Mouse (Mus musculus): ENCODE results near the gene Mdfic.

Mdfic gene

DNA sequence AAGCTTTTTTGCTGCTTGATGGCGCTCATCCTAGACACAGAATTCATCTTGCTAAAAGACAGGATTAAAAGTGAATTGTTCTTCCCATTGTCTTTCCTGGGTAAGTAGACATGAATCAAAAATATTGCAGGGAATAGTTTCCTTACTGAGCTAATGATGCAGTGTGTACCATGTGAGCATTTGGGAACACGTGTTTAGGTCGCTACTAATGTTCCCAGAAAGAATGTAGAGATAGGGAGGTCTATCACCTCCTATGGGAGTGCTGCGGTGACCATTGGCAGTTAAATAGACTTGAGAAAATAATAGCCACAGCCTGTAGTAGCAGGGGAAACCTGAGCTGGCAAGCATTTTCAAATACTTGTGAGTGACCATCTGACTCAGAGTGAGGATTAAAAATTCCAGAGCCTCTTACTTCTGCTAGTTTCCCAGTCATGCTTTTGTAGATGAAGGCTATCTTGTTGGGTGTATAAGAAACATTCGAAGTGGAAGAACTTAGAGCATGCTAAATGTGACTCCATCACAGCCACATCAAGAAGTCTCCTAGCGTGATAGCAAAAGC lies 22.2 kb downstream of the Mdfic start:
- DNase-seq, result no peak

DNA sequence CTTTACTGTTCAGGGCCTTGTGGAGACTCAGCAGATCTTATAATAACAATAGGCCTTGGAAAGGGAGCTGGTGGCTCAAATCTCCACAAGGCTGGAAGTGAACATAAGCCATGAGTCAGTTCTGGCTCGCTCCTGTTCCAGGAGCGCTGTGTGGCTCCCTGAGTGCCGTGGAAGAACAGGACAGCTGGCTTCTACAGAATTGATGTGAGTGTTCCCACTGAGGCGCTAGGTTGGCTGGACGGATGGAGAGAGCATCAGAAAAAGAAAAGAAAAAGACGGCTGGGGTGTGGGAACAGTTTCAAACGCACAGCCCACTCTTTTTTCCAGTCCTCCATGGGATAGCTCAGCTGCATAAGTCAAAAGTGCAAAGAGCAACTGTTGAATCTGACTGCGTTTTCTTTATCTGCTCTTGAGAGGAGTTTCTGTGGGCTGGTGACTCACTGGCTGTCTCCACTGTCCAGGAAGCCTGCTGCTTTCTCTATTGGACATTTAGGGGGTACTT lies 22.9 kb downstream of the Mdfic start:
- no peak for DNase-seq

DNA sequence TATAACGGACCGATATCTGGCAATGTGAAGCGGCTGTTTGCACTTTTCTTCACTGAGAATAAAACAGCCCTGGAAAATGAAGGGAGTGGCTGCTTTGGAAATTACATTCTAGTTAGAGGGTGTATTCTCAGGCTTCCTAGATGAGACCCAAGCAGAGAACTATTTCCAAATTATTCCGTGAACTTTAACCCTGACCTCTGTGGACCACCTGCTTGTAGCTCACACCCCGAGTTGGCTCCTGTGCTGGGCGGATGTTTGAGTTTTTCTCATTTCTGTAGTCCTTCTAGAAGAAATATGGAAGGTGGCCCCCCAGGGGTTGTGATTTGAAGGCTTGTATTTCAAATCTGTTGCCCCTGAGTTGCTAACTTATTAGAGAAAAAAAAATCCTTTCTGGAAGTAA lies 23.3 kb downstream of the Mdfic start:
- DNase-seq, result no peak

DNA sequence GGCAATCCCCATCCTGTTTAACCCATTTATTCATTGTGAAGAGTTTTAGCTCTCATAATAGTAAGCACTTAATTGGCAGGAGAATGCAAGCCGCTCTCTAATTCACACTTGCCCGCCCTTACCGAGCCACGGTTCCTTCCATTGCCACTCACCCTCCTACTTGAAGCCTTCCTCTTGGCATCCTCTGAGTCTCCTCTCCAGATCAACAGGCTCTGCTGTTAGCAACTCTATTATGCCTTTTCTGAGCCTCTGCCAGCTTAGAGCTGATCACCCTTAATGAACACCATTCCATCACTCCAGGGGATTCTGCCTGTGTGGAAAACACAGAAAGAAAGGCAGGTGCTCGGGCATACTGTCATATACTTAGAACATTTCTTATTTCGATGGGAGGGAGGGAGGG lies 24.9 kb downstream of the Mdfic start:
- peak; percentile 19 for DNase-seq

DNA sequence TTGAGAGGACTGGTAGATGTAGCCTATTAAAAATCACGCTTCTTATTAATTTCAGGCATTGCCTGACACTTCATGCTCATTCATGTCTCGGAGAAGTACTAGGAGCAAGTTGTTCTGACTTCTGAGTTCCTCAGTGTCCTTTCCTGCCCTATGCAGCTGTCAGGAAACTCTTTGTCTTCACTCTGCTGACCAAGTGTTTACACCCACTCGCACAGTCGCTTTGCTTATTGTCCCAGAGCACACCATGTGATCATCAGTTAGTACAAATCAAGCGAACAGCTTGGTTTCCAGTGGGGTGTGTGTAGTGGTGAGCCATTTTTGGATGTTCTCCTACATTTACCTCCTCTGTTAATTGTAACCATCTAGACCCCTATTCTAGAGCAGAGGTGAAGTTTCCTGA lies 25.4 kb downstream of the Mdfic start:
- no peak for DNase-seq

DNA sequence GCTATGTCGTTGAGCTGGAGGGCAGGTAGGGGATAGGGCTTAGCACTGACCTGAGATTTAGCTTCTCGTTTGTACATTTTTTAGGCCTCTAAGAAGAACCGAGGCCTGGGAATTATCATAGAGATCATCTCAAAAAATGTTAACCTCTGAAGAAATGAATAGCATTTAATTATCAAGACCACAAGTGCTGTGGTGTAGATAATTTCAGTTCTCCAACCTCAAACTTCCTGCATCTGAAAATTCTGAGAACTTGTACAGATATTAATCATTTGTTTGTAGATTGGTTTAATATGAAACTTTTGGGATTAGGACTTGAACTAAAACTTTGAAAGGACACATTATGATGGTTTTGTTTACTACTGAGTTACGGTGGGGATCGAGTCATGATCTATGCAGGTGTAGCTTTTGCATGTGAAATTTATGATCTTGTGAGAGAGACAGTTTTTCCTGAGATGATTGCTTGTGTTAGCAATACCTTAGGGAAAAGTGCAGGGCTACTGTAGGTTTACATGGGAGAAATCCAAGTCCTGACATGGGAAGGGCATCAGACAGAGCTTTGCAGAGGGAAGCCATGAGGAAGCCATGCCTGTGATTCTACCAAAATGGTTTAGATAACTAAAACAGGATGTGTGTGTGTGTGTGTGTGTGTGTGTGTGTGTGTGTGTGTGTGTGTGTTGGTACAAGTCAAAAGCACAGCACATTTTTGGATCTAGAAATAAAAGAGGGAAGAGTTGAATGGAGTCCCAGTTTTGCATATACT lies 27.1 kb downstream of the Mdfic start:
- no peak for DNase-seq

DNA sequence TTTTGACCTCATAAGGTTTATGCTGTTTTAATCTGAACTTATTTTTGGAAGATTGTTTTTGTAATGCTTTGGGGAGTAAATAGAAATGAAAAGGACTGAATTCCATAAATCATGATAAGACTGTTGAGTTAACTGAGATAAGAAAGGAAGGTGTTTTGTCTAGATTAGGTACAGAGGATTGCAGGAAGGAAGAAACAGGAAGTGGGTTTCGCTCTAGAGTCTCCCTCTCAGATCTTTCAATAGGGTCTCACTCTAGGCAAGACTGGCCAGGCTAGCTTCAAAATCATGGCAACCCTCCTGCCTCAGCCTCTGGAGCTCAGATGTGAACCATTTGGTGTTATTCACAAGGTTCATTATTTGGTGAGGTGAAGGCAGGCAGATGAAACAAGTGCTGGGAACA lies 27.8 kb downstream of the Mdfic start:
- DNase-seq, result no peak

DNA sequence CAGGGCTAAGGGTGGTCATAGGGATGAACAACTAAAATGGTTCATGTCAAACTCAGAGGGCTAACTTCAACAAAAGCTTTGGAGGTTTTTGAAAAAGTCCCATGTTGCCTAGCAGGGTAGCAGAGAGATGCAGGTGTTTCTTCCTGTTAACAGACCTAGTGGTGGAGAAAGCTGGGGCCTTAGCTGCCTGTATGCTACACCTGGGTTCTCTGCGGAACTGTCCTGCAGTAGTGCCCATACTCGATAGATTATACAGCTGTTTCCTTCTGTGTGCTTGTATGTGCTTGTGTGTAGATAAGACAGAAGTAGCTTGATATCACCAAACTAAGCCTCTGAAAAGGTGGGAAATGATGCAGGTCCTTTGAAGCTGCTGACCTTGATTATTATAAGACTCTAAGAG lies 28.5 kb downstream of the Mdfic start:
- DNase-seq, result no peak

DNA sequence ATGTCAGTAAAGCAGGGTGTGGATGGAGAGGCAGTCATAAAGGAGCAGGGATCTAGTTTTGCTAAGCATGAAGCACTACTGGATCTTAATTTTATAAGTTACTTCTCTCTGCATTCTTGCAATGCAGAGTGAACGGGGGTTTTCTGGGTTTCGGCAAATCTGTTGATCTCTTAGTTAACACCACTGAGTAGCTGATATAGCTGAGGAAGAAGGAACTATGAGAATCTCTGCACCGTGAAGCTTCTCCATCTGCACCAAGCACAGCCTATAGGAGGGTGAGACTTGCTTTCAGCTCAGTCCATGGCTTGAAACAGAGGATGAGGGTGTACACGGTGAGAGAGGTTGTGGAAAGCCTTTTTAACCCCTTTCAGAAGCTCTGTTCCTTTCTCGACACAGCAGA lies 29.6 kb downstream of the Mdfic start:
- no peak for DNase-seq

DNA sequence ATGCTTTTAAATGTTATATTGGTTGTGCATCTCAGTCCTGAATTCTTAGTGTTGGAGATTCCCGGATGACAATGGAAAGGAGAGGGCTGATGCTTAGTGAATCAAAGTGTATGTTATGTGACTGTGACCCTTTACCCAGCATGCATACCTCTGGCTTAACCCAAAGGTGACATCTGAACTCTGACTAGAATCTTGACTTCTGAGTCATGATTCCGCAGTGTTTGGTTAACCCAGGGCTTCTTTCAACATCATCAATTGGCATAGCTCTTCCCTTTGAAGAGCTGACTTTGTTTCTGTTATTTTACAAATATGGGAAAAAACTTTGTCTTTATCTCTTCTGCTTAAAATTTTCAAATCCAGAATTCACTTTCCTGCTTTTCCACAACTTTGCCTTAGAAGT lies 30.9 kb downstream of the Mdfic start:
- no peak for DNase-seq

DNA sequence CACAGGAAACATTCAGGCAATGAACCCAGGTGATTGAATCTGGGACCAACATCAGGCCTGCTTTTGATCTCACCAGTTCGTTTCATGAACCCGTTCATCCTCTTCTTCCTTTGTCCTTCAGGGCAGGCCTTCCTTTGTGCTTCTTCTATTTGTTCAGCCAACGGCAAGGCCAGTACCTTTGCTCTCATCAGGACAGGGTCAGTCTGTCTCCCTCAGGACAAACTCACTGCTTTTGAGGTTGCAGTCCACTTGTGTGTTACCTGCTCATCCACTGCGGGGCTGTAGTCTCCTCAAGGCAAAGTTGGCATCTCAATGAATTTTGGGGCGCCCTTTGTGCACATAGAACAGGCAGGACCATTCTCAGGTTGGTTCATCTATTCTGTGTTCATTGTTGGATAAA lies 31.7 kb downstream of the Mdfic start:
- DNase-seq, result no peak

DNA sequence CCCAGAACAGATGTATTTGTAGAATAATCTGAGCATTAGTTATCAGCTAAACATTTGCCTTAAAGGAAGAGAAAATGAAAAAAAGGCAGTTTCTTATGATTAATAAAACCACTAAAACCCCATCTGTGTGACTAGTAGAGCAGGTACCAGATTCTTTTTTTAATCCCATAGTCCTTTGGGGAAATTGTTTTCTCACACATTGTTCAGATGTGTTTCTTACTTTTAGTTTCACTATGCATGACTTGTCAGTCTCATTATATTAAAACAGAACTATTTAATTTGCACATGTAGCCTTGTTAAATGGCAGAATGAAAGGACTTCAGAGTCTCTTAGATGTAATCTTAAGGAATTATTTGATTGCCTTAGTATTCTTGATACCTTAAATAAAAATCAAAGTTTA lies 32.7 kb downstream of the Mdfic start:
- no peak for DNase-seq

DNA sequence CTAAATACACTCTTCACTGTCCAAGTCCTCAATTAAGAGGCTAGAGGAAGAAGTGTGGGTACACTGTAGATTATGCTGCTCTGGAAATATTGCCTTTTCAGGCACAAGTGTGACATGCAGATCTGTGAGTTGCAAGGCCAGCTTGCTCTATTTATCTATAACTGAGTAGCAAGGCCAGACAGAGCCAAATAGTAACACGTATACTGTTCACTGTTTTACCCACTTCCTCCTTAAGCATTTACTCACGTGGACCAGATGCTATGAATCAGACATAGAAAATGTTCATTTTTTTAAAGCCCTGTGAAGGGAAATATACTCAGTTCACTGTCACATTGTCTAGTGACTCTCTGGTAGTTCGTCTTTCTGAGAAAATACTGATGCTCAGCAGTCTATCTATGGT lies 37.9 kb downstream of the Mdfic start:
- DNase-seq, result no peak

DNA sequence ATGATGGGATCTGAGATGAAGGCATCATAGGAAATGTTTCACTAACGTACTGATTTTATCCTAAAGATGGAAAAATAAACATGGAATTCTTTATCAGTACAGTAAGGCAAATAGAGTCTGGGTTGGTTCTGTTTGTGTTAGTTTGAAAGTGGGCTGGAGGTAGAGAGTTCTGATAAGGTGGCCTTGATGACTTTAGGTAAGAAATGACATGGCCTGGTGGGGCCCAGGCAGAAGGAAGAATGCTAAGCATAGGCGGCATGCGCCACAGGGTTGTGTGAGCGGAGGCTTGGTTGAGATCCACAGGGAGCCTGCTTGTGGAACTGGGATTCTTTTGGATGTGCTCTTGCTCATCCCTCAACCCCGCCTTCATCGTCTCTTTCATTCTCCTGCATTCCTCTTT lies 40.3 kb downstream of the Mdfic start:
- DNase-seq, result no peak

DNA sequence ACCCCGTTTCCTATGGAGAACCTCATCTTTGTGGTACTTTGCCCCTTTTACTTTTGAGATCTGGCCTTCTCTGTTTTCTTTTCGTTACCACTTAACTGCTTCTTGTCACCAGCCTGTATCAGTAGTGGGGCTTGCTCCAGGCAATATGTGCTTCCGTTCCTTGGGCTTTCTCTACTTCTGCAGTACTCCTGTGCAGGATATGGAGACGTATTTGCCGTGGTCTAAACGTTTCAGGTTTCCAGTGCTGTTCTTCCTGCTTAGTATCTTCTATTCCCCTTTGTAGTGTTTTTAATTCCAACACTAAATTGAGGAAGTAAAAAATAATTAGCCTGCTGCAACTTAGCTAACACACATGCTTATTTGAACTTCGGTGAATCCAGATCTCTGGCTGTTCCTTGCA lies 43.6 kb downstream of the Mdfic start:
- DNase-seq, result no peak

DNA sequence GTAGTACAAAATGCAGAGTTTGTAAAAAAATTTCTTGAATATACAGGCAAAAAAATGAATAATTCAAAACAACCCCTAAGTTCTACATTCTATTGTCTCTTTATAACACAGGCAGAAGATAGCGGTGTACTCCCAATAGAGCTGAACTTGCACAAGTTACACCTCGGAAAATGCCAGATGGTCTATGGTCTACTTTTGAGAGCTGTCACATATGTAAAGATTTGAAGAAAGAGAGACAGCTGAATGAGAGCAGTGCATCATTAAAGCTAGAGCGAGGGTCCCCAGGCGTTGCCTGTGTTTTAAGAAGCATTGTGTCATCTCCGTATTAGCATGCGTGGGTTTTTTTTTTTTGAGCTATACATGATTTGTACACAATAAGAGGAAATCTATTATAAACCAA lies 47.0 kb downstream of the Mdfic start:
- no peak for DNase-seq

DNA sequence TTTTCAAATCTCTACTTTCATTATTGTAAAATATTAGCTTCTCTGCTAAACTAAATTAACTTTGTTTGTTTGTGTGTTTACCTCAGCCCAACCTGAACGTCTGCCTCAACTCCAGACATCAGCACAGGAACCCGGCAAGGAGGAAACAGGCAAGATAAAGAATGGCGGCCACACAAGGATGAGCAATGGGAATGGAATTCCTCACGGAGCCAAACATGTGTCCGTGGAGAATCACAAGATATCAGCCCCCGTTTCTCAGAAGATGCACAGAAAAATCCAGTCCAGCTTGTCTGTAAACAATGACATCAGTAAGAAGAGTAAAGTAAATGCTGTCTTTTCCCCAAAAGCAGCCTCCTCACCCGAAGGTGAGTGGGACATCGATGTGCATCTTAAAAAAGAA lies 49.7 kb downstream of the Mdfic start:
- no peak for DNase-seq

DNA sequence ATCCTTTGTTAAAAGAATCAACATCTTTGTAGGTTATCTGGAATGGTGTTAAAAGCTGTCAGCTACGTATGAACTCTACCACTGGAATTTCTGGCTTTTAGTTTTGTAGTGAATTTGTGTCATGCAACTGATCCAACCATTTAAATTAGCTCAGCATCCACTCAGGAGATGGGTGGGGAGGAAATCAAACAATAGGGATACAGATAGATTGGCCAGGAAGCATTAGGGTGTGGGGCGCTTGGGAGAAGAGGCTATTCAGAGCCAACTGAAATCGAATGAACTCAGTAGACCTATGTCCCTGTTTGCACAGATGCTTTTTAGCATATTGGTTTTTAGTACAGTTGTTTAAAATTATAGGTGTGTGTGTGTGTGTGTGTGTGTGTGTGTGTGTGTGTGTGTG lies 56.6 kb downstream of the Mdfic start:
- no peak for DNase-seq

DNA sequence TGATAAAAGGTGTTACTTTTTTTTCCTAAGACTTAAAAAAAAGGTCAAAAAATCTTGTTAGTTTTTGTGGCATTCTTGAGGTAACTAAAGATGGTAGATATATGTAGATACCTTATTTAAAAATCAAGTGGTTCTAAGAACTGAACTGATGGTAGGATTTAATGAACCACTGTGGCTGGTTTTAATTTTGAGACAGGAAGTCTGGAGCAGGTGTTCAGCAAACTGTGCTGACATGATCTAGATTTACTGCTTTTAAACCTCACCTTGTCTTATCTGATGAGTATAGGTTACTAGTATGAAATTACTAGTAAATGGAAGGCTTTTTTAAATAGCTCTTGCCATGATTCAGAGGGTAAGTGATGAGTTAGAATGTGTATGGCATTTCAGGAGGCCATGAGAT lies 59.7 kb downstream of the Mdfic start:
- DNase-seq, result no peak

DNA sequence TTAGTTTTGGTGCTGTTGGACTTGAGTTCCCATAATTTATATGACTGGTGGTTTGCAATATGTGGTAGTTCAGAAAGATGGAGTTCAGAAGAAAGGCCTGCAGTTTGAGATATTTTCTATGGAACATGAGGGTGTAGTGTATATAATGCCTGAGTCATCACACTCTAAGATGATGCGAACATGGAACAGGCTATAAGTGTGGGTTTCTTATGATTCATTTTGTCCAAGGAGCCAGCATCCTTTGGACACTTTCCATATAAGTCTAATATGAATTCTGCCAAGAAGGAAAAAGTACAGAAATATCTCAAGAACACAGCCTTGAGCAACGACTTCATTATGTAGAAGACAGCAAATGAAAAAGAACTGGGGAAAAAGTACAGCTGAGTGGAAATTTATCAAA lies 60.2 kb downstream of the Mdfic start:
- no peak for DNase-seq

DNA sequence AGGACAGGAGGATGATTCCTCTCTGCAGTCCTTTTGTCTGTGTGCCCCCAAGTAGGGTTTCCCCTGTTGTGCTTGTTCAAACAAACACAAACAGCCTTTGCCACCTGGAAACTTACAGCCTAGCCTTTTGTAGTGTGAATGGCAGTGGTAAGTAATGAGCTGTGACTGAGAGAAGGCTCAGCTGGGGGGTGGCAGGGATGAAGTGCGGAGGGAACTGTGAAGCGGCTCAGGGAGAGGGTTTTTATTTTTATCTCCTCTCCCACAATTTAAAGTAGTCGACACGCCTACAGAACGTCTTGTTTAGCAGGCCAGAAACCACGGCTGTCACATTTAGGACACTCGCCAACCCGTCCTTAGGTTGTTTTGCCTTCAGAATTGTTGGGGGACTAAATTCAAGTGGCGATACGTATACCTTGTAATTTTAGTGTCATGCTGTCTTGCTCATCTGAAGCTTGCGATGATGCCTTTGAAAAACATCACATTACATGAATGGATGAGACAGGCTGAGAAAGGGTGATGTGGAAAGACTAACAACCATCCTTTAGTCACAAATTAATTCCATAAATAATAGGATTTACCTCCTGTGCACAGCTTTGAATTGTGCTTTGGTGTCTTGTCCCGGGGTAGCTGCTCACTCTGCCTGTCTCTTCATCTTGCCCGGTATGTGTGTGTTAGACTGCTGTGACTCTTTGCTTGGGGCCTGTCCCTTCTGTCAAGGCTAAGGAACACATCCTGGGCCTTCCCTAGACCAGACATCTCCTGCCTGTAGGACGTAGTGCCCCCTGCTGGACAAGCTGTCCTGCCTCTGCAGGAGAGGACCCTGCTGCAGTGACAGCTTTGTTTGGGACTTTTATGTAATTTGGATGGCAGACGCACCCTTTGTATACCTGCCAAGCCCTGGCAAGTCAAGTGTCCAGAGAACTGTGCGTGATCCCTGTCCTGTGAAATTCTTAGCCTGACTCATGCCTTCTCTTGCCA lies 69.4 kb downstream of the Mdfic start:
- DNase-seq, result peak; percentile 65

DNA sequence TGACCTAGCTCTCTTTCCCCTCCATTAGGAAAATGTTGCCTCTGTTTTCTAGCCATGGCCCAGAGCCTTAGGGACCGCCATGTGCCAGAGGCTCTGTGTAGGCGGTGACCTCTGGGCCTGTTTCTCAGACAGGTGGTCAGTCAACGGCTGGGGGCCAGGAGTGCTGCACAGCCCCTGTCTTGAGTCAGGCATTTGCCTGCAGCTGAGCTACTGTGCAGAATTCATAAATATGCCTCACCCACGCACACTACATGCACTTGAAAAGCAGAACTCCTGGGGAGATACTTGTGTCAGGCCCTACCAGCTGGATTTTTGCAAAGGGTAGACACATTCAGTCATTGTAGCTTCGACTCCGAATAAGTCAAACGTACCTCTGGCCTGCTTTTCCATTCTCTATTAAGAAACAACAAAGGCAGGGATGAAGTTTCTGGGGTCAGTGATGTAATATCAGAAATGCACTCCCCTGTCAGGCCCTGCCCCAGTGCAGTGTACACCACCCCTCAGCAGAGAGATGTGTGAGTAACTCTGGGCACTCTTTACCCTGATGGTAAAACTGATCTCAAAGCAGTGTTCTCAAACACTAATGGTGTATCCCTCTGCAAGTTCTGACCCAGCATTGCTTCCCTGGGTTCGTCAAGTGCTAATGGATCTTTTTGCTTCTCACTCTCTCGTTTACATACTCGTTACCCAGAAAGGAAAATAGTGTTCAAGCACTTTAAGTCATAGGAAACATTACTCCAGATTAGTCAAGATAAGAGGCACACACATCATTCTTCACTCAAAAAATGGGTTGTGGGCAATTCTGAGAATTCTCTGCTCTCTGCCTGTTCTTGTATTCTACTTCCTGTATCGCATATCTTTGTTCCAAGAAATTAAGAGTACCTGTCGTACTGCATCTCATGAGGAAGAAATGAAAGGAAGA lies 72.5 kb downstream of the Mdfic start:
- no peak for DNase-seq
